In genomic region chr5:129989376-129989775, GRCm38 (mm10) we compare ENCODE assay signal across 26 mouse cellular contexts. TPM values are rescaled to one million over a fixed set of nuclear protein-coding genes. Genes with fewer than 3 reads are reported as not detected.
DNase-seq lines count a peak whose midpoint lies in the region; ATAC-seq and TF ChIP-seq lines count a peak whose summit lies in the region.
"Had no signal": no experiment of that assay in that cellular context is flagged by ENCODE, and none has a peak within 500 bp of the region (broad histone marks: within the 10 kb centered on the region; RNA-seq: fewer than 3 reads in every experiment).

No protein-coding gene starts in this region.

- TF ChIP-seq RAD21 in MEL (IDR thresholded peaks at IDR 0.05; ENCODE audit: low read depth, low read length) = no peak

- TF ChIP-seq POLR2A in MEL (IDR thresholded peaks at IDR 0.05; ENCODE audit: control insufficient read depth in 1 of 2, insufficient read depth in 1 of 2, low read depth in 1 of 2, low read length in 2 of 2, poor library complexity in 1 of 2) = no peak

- H3K4me3 ChIP-seq in MEL (ENCODE audit: control insufficient read depth in 1 of 2, insufficient read depth in 1 of 2, low read depth in 2 of 2, low read length in 2 of 2) = no peak overlapping the region
- no peak overlapping the region for H3K4me3 ChIP-seq in liver, embryonic 15.5 days (replicated peaks)
- H3K4me3 ChIP-seq: forebrain, embryonic 10.5 days; heart, embryonic 12.5 days; hindbrain, embryonic 10.5 days; limb, embryonic 13.5 days; neural tube, embryonic 12.5 days had no signal

- peaks cover 2 to 6% of the 10 kb centered on the region in 2 experiments; a peak in 3 of 4 replicates for H3K36me3 ChIP-seq in MEL (ENCODE audit: control insufficient read depth in 1 of 2, insufficient read depth in 2 of 2, low read length in 2 of 2)
- H3K36me3 ChIP-seq in liver, embryonic 15.5 days (replicated peaks) = peaks cover 62% of the 10 kb centered on the region

- 78% methylated on average over 13 of the region's 13 CpGs for WGBS in liver, embryonic 15.5 days (ENCODE audit: insufficient replicate concordance)

- no peak overlapping the region for H3K4me2 ChIP-seq in liver, embryonic 15.5 days
- H3K4me2 ChIP-seq: heart, embryonic 12.5 days; limb, embryonic 13.5 days; neural tube, embryonic 12.5 days had no signal

- H3K27me3 ChIP-seq in MEL (ENCODE audit: control insufficient read depth in 1 of 2, insufficient read depth in 2 of 2, low read length in 2 of 2) = no peaks in the 10 kb centered on the region
- H3K27me3 ChIP-seq in liver, embryonic 15.5 days = no peaks in the 10 kb centered on the region
- H3K27me3 ChIP-seq: heart, embryonic 12.5 days; limb, embryonic 13.5 days; neural tube, embryonic 12.5 days had no signal

- no peaks in the 10 kb centered on the region for H3K79me2 ChIP-seq in MEL (ENCODE audit: control insufficient read depth, insufficient read depth, low read length, poor library complexity)

- no peaks in the 10 kb centered on the region for H3K9me3 ChIP-seq in MEL (replicated peaks; ENCODE audit: insufficient read depth, low read length)
- H3K9me3 ChIP-seq in liver, embryonic 15.5 days (replicated peaks) = no peaks in the 10 kb centered on the region
- H3K9me3 ChIP-seq: forebrain, embryonic 10.5 days; heart, embryonic 12.5 days; hindbrain, embryonic 10.5 days; limb, embryonic 13.5 days; neural tube, embryonic 12.5 days had no signal

- no peak for TF ChIP-seq EP300 in MEL (IDR thresholded peaks at IDR 0.05; ENCODE audit: low read depth in 1 of 2, low read length in 2 of 2)

- no peak overlapping the region for H3K9ac ChIP-seq in MEL (ENCODE audit: control insufficient read depth, low read depth, low read length, poor library complexity, severe bottlenecking)
- no peak overlapping the region for H3K9ac ChIP-seq in liver, embryonic 15.5 days
- H3K9ac ChIP-seq: heart, embryonic 12.5 days; limb, embryonic 13.5 days; neural tube, embryonic 12.5 days had no signal

- peak; percentile 22 to 41 for DNase-seq in kidney, postnatal 25 days
- DNase-seq in kidney, adult 11 months = no peak
- DNase-seq in MEL (ENCODE audit: low read depth, low spot score) = no peak
- peak; percentile 27 for DNase-seq in adipocyte (ENCODE audit: low spot score)
- DNase-seq in natural killer cell, adult 2 months (ENCODE audit: low spot score in 2 of 2) = no peak
- DNase-seq in gastrocnemius, adult 18-20 months (ENCODE audit: low spot score) = no peak
- DNase-seq: cerebellum, adult 18-20 months; cerebellum, postnatal 14 days; gastrocnemius, postnatal 14 days; heart, adult 18-20 months; heart, postnatal 10 days; kidney, postnatal 14 days; layer of hippocampus, postnatal 36 days; lung, postnatal 4 days; midbrain, embryonic 14.5 days; right cerebral cortex, postnatal 4 days; thymus, postnatal 25 days had no signal

- no peak for ATAC-seq in liver, embryonic 15.5 days (ENCODE audit: insufficient read depth)
- ATAC-seq: forebrain, embryonic 16.5 days; hindbrain, postnatal 0 days; intestine, embryonic 16.5 days had no signal

- H3K27ac ChIP-seq in MEL (ENCODE audit: control insufficient read depth, low read depth, low read length) = no peak overlapping the region
- peak overlapping the region; percentile 45 for H3K27ac ChIP-seq in liver, embryonic 15.5 days (replicated peaks)
- H3K27ac ChIP-seq: forebrain, embryonic 10.5 days; hindbrain, embryonic 10.5 days; hindbrain, postnatal 0 days; limb, embryonic 13.5 days; neural tube, embryonic 12.5 days had no signal

- H3K4me1 ChIP-seq in MEL (ENCODE audit: control insufficient read depth in 1 of 2, insufficient read depth in 2 of 2, low read length in 2 of 2) = peaks cover 0 to 4% of the 10 kb centered on the region in 2 experiments; a peak in 1 of 4 replicates
- H3K4me1 ChIP-seq in liver, embryonic 15.5 days (replicated peaks) = peaks cover 47% of the 10 kb centered on the region
- H3K4me1 ChIP-seq: forebrain, embryonic 10.5 days; heart, embryonic 12.5 days; hindbrain, embryonic 10.5 days; limb, embryonic 13.5 days had no signal

- no peak for TF ChIP-seq CTCF in MEL (IDR thresholded peaks at IDR 0.05 in 2 of 3, conservative IDR thresholded peaks at IDR 0.05 in 1 of 3; ENCODE audit: control insufficient read depth in 1 of 3, insufficient read depth in 1 of 3, low read depth in 2 of 3, low read length in 3 of 3, poor library complexity in 1 of 3, severe bottlenecking in 1 of 3)

TF ChIP-seq in MEL, 35 proteins besides CTCF, POLR2A, EP300 and RAD21:
- TF ChIP-seq ZC3H11A (IDR thresholded peaks at IDR 0.05; ENCODE audit: low read depth, low read length) = no peak
- 0 out of 2 replicates have a peak, but pooled peaks have one; percentile 6 for TF ChIP-seq POLR2AphosphoS2 (IDR thresholded peaks at IDR 0.05; ENCODE audit: low read length)

RNA-seq across cellular contexts. Expression of gene Gusb, which starts 13.5 kb away (rescaled TPM):
- 37.8 and 44.4 TPM in 2 replicates for total RNA-seq in MEL (2012; rRNA removed)
- polyA plus RNA-seq in MEL (2012; ENCODE audit: insufficient read depth in 1 of 2, insufficient read length in 2 of 2, low read depth in 1 of 2, low replicate concordance in 2 of 2, missing spikeins in 1 of 2) = 100 to 1,000 TPM in 1 of 2 experiments, 10 to 100 TPM in 1; 54.2 to 107 TPM
- 32.5 and 34.1 TPM in 2 replicates for polyA plus RNA-seq in liver, embryonic 15.5 days (2015; fragmentation: Nextera tagmentation; extraction: Ambion mirVana)
- 1 to 10 TPM; 7.4 to 8.1 TPM for total RNA-seq in gastrocnemius, adult 18-20 months (2021)

RNA-seq across cellular contexts. Expression of gene Asl, which starts 39.7 kb away (rescaled TPM):
- total RNA-seq in MEL (2012; rRNA removed) = 15.8 and 17.3 TPM in 2 replicates
- polyA plus RNA-seq in MEL (2012; ENCODE audit: insufficient read depth in 1 of 2, insufficient read length in 2 of 2, low read depth in 1 of 2, low replicate concordance in 2 of 2, missing spikeins in 1 of 2) = 10 to 100 TPM in 1 of 2 experiments, not detected in 1; 26.7 TPM
- polyA plus RNA-seq in liver, embryonic 15.5 days (2015; fragmentation: Nextera tagmentation; extraction: Ambion mirVana) = 53.1 and 57.8 TPM in 2 replicates
- total RNA-seq in gastrocnemius, adult 18-20 months (2021) = 10 to 100 TPM in 1 of 2 experiments, 1 to 10 TPM in 1; 8.8 to 12.4 TPM

RNA-seq across cellular contexts. Expression of gene Crcp, which starts 39.7 kb away (rescaled TPM):
- 60.9 and 69.6 TPM in 2 replicates for total RNA-seq in MEL (2012; rRNA removed)
- 10 to 100 TPM in 1 of 2 experiments, not detected in 1; 56.2 TPM for polyA plus RNA-seq in MEL (2012; ENCODE audit: insufficient read depth in 1 of 2, insufficient read length in 2 of 2, low read depth in 1 of 2, low replicate concordance in 2 of 2, missing spikeins in 1 of 2)
- 23.1 and 24.0 TPM in 2 replicates for polyA plus RNA-seq in liver, embryonic 15.5 days (2015; fragmentation: Nextera tagmentation; extraction: Ambion mirVana)
- 10 to 100 TPM; 19.3 to 20.3 TPM for total RNA-seq in gastrocnemius, adult 18-20 months (2021)

RNA-seq across cellular contexts. Expression of gene Vkorc1l1, which starts 47.6 kb away (rescaled TPM):
- total RNA-seq in MEL (2012; rRNA removed) = 22.9 and 24.2 TPM in 2 replicates
- 10 to 100 TPM in 1 of 2 experiments, not detected in 1; 42.4 TPM for polyA plus RNA-seq in MEL (2012; ENCODE audit: insufficient read depth in 1 of 2, insufficient read length in 2 of 2, low read depth in 1 of 2, low replicate concordance in 2 of 2, missing spikeins in 1 of 2)
- 18.4 and 21.7 TPM in 2 replicates for polyA plus RNA-seq in liver, embryonic 15.5 days (2015; fragmentation: Nextera tagmentation; extraction: Ambion mirVana)
- total RNA-seq in gastrocnemius, adult 18-20 months (2021) = 10 to 100 TPM; 21.5 to 21.9 TPM

Comparison
In these comparisons a context has a peak if more than half of its experiments do, and no peak if none do; other contexts are left out.
1. DNase-seq: peak in kidney, postnatal 25 days (2 of 2) and adipocyte (single experiment); none in kidney, adult 11 months (single experiment), MEL (single experiment), natural killer cell, adult 2 months (0 of 2) and gastrocnemius, adult 18-20 months (single experiment).